Mouse (Mus musculus): Measurements from ENCODE around the gene Hnf1b.

DNA sequence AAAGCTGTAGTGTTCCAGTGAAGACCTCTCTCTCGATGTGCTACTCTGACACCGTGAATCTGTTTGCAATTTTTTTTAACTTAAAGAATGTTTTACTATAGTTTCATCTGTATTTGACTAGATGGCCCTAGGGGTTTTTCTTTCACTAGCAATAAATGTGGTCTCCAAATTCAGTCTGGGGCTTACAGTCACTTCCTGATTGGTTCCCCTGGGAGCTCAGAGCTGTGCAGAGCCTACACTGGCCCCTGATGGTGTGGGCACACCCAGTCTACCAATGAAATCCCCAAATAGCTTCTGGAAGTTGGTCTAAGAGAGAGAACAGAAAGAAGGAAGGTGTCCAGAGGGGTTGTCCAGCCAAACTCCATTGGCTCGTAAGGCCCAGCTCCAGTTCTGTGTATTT, 23.7 kb upstream of the Hnf1b start:
- no peak for TF ChIP-seq CTCF (conservative IDR thresholded peaks at IDR 0.05; ENCODE audit: insufficient read depth, insufficient read length, low read depth, low read length)
- TF ChIP-seq POLR2A (IDR thresholded peaks at IDR 0.05; ENCODE audit: low read depth, low read length), result no peak
